Comparison of ENCODE assay signal across 19 mouse cellular contexts in the genomic region with DNA sequence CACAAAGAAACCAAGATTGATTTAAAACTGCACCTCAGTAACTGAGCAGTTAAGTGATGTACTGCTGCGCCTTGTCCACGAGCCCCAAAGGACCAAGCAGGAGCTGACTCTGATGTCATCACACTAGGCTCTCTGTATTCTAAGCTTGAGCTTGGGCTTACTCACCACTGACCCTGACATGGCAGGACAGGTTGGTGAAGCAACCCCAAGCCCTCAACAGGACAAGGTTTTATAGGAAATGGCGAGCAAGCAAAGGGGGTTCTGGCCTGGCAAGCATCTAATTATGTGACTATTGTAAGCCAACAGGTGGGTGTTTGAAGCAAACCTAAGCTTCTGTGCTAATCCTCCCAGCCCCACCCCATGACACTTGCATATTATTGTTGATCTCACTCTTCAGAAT. TPM values are rescaled to one million over a fixed set of nuclear protein-coding genes. Genes with fewer than 3 reads are reported as not detected.
"Had no signal": no experiment of that assay in that cellular context is flagged by ENCODE, and none has a peak within 500 bp of the region (broad histone marks: within the 10 kb centered on the region; RNA-seq: fewer than 3 reads in every experiment).

No protein-coding gene starts in this region.

- DNase-seq: gastrocnemius, postnatal 14 days; gastrocnemius, postnatal 36 days; heart, adult 18-20 months; heart, postnatal 14 days; heart, postnatal 36 days; kidney, adult 11 months; kidney, adult 2 months; kidney, adult 9 months; kidney, postnatal 14 days; kidney, postnatal 36 days; layer of hippocampus, adult 9-11 months; layer of hippocampus, postnatal 36 days; left cerebral cortex, postnatal 4 days; liver, embryonic 13.5 days had no signal

RNA-seq across cellular contexts. Expression of a gene that starts 38.9 kb away (rescaled TPM):
- total RNA-seq: gastrocnemius, adult 18-20 months; gastrocnemius, adult 8-10 months; heart, adult 18-20 months; heart, postnatal 14 days; heart, postnatal 36 days; hematopoietic stem cell, adult 5-6 weeks; layer of hippocampus, postnatal 36 days; left cerebral cortex, postnatal 10 days; left cerebral cortex, postnatal 25 days had no signal
